Mouse (Mus musculus): ENCODE measurements around the gene Wdr4.

DNA sequence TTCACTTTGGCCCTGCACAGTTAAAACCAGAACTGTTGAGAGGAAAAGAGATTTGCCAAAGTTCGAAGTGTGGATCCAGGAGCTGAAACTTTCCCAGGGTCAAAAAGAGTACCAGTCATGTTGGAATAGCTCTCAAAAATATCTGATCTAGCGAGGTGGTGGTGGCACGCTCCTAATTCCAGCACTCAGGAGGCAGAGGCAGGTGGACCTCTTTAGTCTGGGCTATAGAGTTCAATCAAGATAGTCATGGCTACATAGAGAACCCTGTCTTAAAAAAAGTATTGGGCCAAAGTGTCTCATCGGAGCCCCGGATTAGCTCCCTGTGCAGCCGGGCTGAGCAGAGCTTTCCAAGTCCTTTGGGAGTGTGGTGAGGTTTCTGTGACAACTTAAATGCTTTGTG lies 46.5 kb upstream of the Wdr4 start:
- TF ChIP-seq CTCF (IDR thresholded peaks at IDR 0.05; ENCODE audit: low read depth, low read length) (no peak), POLR2A (IDR thresholded peaks at IDR 0.05; ENCODE audit: borderline replicate concordance, low read depth, low read length) (no peak)
